Mouse (Mus musculus) layer of hippocampus, adult 8-10 months (tissue): Measurements from ENCODE around the gene Dapk1. TPM values are rescaled to one million over a fixed set of nuclear protein-coding genes. Genes with fewer than 3 reads are reported as not detected.

Experiments used
- DNase-seq, 2 experiments: peaks; one replicate each; pipeline ENCODE4 v3.0.0; 2022; ENCODE audit warnings: low spot score in 2 of 2
- total RNA-seq, 4 experiments: library from RNA; stranded (reverse); gene quantifications; 2 replicates each; pipeline ENCODE4 v1.2.4; 2022

Dapk1 gene
- total RNA-seq, 4 experiments from 2014 or later: 96.3 to 132 (median 118) TPM

GRCm38 (mm10) chr13:60690921-60691320 lies 89.2 kb downstream of the Dapk1 start:
- no peak for DNase-seq

GRCm38 (mm10) chr13:60691940-60692339 lies 90.2 kb downstream of the Dapk1 start:
- no peak for DNase-seq

- DNase-seq: no peak
These were observed 93.6 kb downstream of the Dapk1 start for GRCm38 (mm10) chr13:60695186-60695980.

- DNase-seq: no peak
These were observed 94.6 kb downstream of the Dapk1 start for GRCm38 (mm10) chr13:60696323-60696722.

- peak; percentile 66 to 72 for DNase-seq
These were observed 95.0 kb downstream of the Dapk1 start for GRCm38 (mm10) chr13:60696741-60697140.

- DNase-seq: no peak
These were observed 96.3 kb downstream of the Dapk1 start for GRCm38 (mm10) chr13:60698021-60698420.

- no peak for DNase-seq
These were observed 100.0 kb downstream of the Dapk1 start for GRCm38 (mm10) chr13:60701671-60702171.

- peak in 1 of 2 experiments; percentile 37 for DNase-seq
These were observed 106.1 kb downstream of the Dapk1 start for GRCm38 (mm10) chr13:60707541-60708468.

GRCm38 (mm10) chr13:60709136-60709535 lies 107.4 kb downstream of the Dapk1 start:
- no peak for DNase-seq

GRCm38 (mm10) chr13:60710963-60711362 lies 109.2 kb downstream of the Dapk1 start:
- DNase-seq: no peak

- no peak for DNase-seq
These were observed 111.8 kb downstream of the Dapk1 start for GRCm38 (mm10) chr13:60713537-60713936.

- no peak for DNase-seq
These were observed 114.4 kb downstream of the Dapk1 start for GRCm38 (mm10) chr13:60716107-60716506.

GRCm38 (mm10) chr13:60717421-60717820 lies 115.7 kb downstream of the Dapk1 start:
- no peak for DNase-seq

- DNase-seq: no peak
These were observed 117.8 kb downstream of the Dapk1 start for GRCm38 (mm10) chr13:60719581-60719980.

GRCm38 (mm10) chr13:60722763-60723162 lies 121.0 kb downstream of the Dapk1 start:
- DNase-seq: no peak

- DNase-seq: no peak
These were observed 126.7 kb downstream of the Dapk1 start for GRCm38 (mm10) chr13:60728276-60729054.

- DNase-seq: no peak
These were observed 127.3 kb downstream of the Dapk1 start for GRCm38 (mm10) chr13:60729055-60729402.

- DNase-seq: no peak
These were observed 128.8 kb downstream of the Dapk1 start for GRCm38 (mm10) chr13:60730587-60730986.

GRCm38 (mm10) chr13:60731001-60731400 lies 129.3 kb downstream of the Dapk1 start:
- DNase-seq: no peak

- DNase-seq: no peak
These were observed 133.6 kb downstream of the Dapk1 start for GRCm38 (mm10) chr13:60735306-60735705.

GRCm38 (mm10) chr13:60736421-60737105 lies 134.8 kb downstream of the Dapk1 start:
- DNase-seq: no peak
